Mouse (Mus musculus) ES-Bruce4 (cell line): ENCODE results near the gene Adora2a.
"Not testable (repeated sequence)": the region's sequence is repeated elsewhere in the genome, so short reads cannot be mapped to it uniquely, and the experiment has no call there.

ENCODE experiments used
- CTCF ChIP-seq: IDR thresholded peaks from one replicate; pipeline ENCODE4 v1.8.1; 2011; ENCODE audit warnings: low read depth, low read length
- EP300 ChIP-seq: IDR thresholded peaks from 2 replicates; pipeline ENCODE4 v1.6.1; 2011; ENCODE audit warnings: low read depth, low read length; ENCODE audit not compliant: insufficient read depth
- POLR2A ChIP-seq: IDR thresholded peaks from one replicate; pipeline ENCODE4 v1.8.1; 2011; ENCODE audit warnings: low read length; ENCODE audit not compliant: insufficient read depth

DNA sequence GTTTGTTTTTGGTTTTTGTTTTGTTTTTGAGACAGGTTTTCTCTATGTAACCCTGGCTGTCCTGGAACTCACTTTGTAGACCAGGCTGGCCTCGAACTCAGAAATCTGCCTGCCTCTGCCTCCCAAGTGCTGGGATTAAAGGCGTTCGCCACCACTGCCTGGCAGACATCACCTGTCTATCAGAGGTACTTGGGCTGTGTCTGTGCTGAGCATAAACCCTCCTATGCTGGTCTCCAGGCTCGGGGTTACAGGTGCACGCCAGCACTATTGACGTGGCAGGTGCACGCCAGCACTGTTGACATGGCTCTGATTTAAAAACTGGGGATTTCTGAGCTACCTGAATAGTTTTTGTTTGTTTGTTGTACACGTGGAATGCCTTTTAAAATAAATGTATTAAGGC lies 24.5 kb upstream of the Adora2a start:
- TF ChIP-seq CTCF, POLR2A, EP300: not testable (repeated sequence)
